Mouse (Mus musculus) splenic B cell, adult 2 months (primary cell): ENCODE data around the gene Plce1.

Experiments
- DNase-seq: peaks from one replicate; pipeline ENCODE4 v3.0.0-alpha.2; 2011; ENCODE audit warnings: low read depth, low spot score
- H3K27me3 ChIP-seq: 2 replicates; pipeline ENCODE4 v1.6.1; 2012; ENCODE audit warnings: mild to moderate bottlenecking, low read length, moderate library complexity, mixed read lengths; ENCODE audit not compliant: control insufficient read depth, poor library complexity, insufficient read depth, severe bottlenecking
- H3K36me3 ChIP-seq: 2 replicates; pipeline ENCODE4 v1.6.1; 2012; ENCODE audit warnings: mild to moderate bottlenecking, low read length, moderate library complexity, mixed read lengths; ENCODE audit not compliant: control insufficient read depth, poor library complexity, insufficient read depth, severe bottlenecking

Plce1 gene

GRCm38 (mm10) chr19:38480156-38480720 is 671 bp upstream of the Plce1 start:
- no peak for DNase-seq
- H3K36me3 ChIP-seq: no peaks in the 10 kb centered on the region
- peaks cover 2% of the 10 kb centered on the region; the same call in 1 of the 2 replicates for H3K27me3 ChIP-seq

GRCm38 (mm10) chr19:38481906-38482305 is 997 bp downstream of the Plce1 start:
- H3K36me3 ChIP-seq: no peaks in the 10 kb centered on the region
- peaks cover 2% of the 10 kb centered on the region; the same call in 1 of the 2 replicates for H3K27me3 ChIP-seq
- DNase-seq: no peak

GRCm38 (mm10) chr19:38482406-38483181 is 1.7 kb downstream of the Plce1 start:
- Histone ChIP-seq H3K36me3 (no peaks in the 10 kb centered on the region), H3K27me3 (peaks cover 2% of the 10 kb centered on the region; the same call in 1 of the 2 replicates)
- DNase-seq: no peak

GRCm38 (mm10) chr19:38485779-38486555 is 5.1 kb downstream of the Plce1 start:
- H3K27me3 ChIP-seq: peaks cover 2% of the 10 kb centered on the region; the same call in 1 of the 2 replicates
- no peak for DNase-seq

GRCm38 (mm10) chr19:38487501-38487900 is 6.6 kb downstream of the Plce1 start:
- Histone ChIP-seq H3K36me3 (no peaks in the 10 kb centered on the region), H3K27me3 (no peaks in the 10 kb centered on the region)

More at GRCm38 (mm10) chr19:38485779-38486555, 5.1 kb downstream of the Plce1 start:
- no peaks in the 10 kb centered on the region for H3K36me3 ChIP-seq

GRCm38 (mm10) chr19:38488103-38488912 is 7.4 kb downstream of the Plce1 start:
- DNase-seq: no peak
- Histone ChIP-seq H3K36me3 (no peaks in the 10 kb centered on the region), H3K27me3 (no peaks in the 10 kb centered on the region)

More at GRCm38 (mm10) chr19:38487501-38487900, 6.6 kb downstream of the Plce1 start:
- DNase-seq: no peak

- H3K36me3 ChIP-seq: no peaks in the 10 kb centered on the region
- DNase-seq: no peak
- H3K27me3 ChIP-seq: no peaks in the 10 kb centered on the region
These were observed 17.3 kb downstream of the Plce1 start for GRCm38 (mm10) chr19:38498233-38498632.

GRCm38 (mm10) chr19:38504597-38504996 is 23.7 kb downstream of the Plce1 start:
- no peaks in the 10 kb centered on the region for H3K36me3 ChIP-seq
- DNase-seq: no peak
- no peaks in the 10 kb centered on the region for H3K27me3 ChIP-seq

GRCm38 (mm10) chr19:38506131-38506530 is 25.2 kb downstream of the Plce1 start:
- Histone ChIP-seq H3K36me3 (no peaks in the 10 kb centered on the region), H3K27me3 (no peaks in the 10 kb centered on the region)
- no peak for DNase-seq

- no peaks in the 10 kb centered on the region for H3K36me3 ChIP-seq
- H3K27me3 ChIP-seq: no peaks in the 10 kb centered on the region
- no peak for DNase-seq
These were observed 26.5 kb downstream of the Plce1 start for GRCm38 (mm10) chr19:38507251-38507965.

GRCm38 (mm10) chr19:38507966-38508625 is 27.2 kb downstream of the Plce1 start:
- DNase-seq: no peak
- Histone ChIP-seq H3K36me3 (no peaks in the 10 kb centered on the region), H3K27me3 (no peaks in the 10 kb centered on the region)

GRCm38 (mm10) chr19:38514417-38515184 is 33.7 kb downstream of the Plce1 start:
- Histone ChIP-seq H3K36me3 (no peaks in the 10 kb centered on the region), H3K27me3 (no peaks in the 10 kb centered on the region)
- no peak for DNase-seq

- Histone ChIP-seq H3K27me3 (no peaks in the 10 kb centered on the region), H3K36me3 (no peaks in the 10 kb centered on the region)
- no peak for DNase-seq
These were observed 45.9 kb downstream of the Plce1 start for GRCm38 (mm10) chr19:38526855-38527254.
